Mouse (Mus musculus): Measurements from ENCODE around the gene Plppr4.

GRCm38 (mm10) chr3:117359686-117360521, 772 bp downstream of the Plppr4 start:
- no peak for TF ChIP-seq CTCF (IDR thresholded peaks at IDR 0.05)
- no peak for TF ChIP-seq EP300 (IDR thresholded peaks at IDR 0.05)

Data from lung, postnatal 0 days (tissue).